ENCODE assay signal across 7 mouse cellular contexts in the genomic region with DNA sequence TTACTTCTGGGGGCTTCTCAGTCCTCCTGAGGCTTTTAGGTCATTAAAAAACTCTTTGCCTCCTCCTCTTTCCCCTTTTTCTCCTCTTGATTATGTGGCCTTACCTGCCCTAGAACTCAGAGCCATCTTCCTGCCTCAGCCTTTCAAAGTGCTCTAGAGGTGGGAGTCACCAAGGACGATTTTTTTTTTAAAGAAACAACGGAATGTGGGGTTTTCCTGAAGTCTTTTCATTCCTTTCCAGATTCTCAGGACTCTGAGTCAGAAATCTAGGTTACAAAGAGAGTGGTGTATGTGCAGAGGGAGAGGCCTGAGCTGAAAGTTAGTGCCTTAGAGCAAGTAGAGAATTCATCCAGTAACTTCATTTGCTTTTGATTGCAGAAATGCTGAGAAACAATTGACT. TPM values are rescaled to one million over a fixed set of nuclear protein-coding genes. Genes with fewer than 3 reads are reported as not detected.
A peak's percentile ranks its signal among the peaks of the same experiment; 100 is the strongest.
DNase-seq lines count a peak whose midpoint lies in the region; ATAC-seq and TF ChIP-seq lines count a peak whose summit lies in the region.

No protein-coding gene starts in this region.

- no peak for TF ChIP-seq CTCF in spleen, adult 2 months (IDR thresholded peaks at IDR 0.05; ENCODE audit: extremely low read depth, insufficient read depth, insufficient read length, insufficient replicate concordance)
- no peak for TF ChIP-seq CTCF in stomach, postnatal 0 days (IDR thresholded peaks at IDR 0.05; ENCODE audit: low read depth)

- no peak for ATAC-seq in liver, embryonic 11.5 days (replicated peaks; ENCODE audit: low FRiP score)
- no peak for ATAC-seq in stomach, postnatal 0 days (ENCODE audit: low FRiP score, low TSS enrichment)

- TF ChIP-seq POLR2A in spleen, adult 2 months (IDR thresholded peaks at IDR 0.05; ENCODE audit: low read depth, low read length) = no peak

- DNase-seq in spleen, adult 2 months (ENCODE audit: low read depth in 1 of 2, low spot score in 2 of 2) = no peak
- no peak for DNase-seq in spleen, postnatal 4 days (ENCODE audit: low spot score in 2 of 2)
- no peak for DNase-seq in forebrain, embryonic 10.5 days (ENCODE audit: extremely low spot score, low spot score)
- DNase-seq in liver, embryonic 11.5 days (ENCODE audit: low spot score) = no peak
- DNase-seq in stomach, postnatal 0 days (ENCODE audit: low spot score) = no peak
- no peak for DNase-seq in gastrocnemius, adult 18-20 months (ENCODE audit: low spot score)
- DNase-seq in c-Kit-positive CD71-positive TER-119-positive erythroid progenitor cells, embryonic 14.5 days (ENCODE audit: low spot score) = no peak

- 33% methylated on average over 2 of the region's 2 CpGs for WGBS in spleen, adult 2 months
- WGBS in forebrain, embryonic 10.5 days = 63% methylated on average over 2 of the region's 2 CpGs
- WGBS in liver, embryonic 11.5 days = 60% methylated on average over 2 of the region's 2 CpGs
- 34% methylated on average over 2 of the region's 2 CpGs for WGBS in stomach, postnatal 0 days

- H3K4me1 ChIP-seq in spleen, adult 2 months (ENCODE audit: control insufficient read depth, insufficient read depth, insufficient read length) = peaks cover 3% of the 10 kb centered on the region; the same call in 1 of the 2 replicates
- H3K4me1 ChIP-seq in forebrain, embryonic 10.5 days = peaks cover 64% of the 10 kb centered on the region
- peaks cover 29% of the 10 kb centered on the region for H3K4me1 ChIP-seq in liver, embryonic 11.5 days (replicated peaks; ENCODE audit: control insufficient read depth, insufficient read depth, low read length)
- peaks cover 3% of the 10 kb centered on the region; the same call in 1 of the 2 replicates for H3K4me1 ChIP-seq in stomach, postnatal 0 days (replicated peaks; ENCODE audit: control insufficient read depth, insufficient read depth)

- H3K9me3 ChIP-seq in forebrain, embryonic 10.5 days = no peaks in the 10 kb centered on the region
- H3K9me3 ChIP-seq in liver, embryonic 11.5 days (ENCODE audit: control insufficient read depth, low read length) = no peaks in the 10 kb centered on the region
- H3K9me3 ChIP-seq in stomach, postnatal 0 days (ENCODE audit: control insufficient read depth, low read length) = no peaks in the 10 kb centered on the region

- no peaks in the 10 kb centered on the region for H3K27me3 ChIP-seq in spleen, adult 2 months (ENCODE audit: control insufficient read depth, insufficient read depth, low read length)
- no peaks in the 10 kb centered on the region for H3K27me3 ChIP-seq in forebrain, embryonic 10.5 days (ENCODE audit: poor library complexity, severe bottlenecking)
- H3K27me3 ChIP-seq in liver, embryonic 11.5 days (replicated peaks; ENCODE audit: control insufficient read depth, insufficient read depth, low read length) = no peaks in the 10 kb centered on the region
- no peaks in the 10 kb centered on the region for H3K27me3 ChIP-seq in stomach, postnatal 0 days (ENCODE audit: control insufficient read depth, insufficient read depth, low read length)

- no peak for TF ChIP-seq EP300 in stomach, postnatal 0 days (optimal IDR thresholded peaks at IDR 0.05)

- peak overlapping the region; percentile 96; the same call in 1 of the 2 replicates for H3K27ac ChIP-seq in spleen, adult 2 months (ENCODE audit: insufficient read depth, low read length)
- peak overlapping the region; percentile 99 for H3K27ac ChIP-seq in forebrain, embryonic 10.5 days
- H3K27ac ChIP-seq in liver, embryonic 11.5 days (ENCODE audit: low read depth, low read length) = peak overlapping the region; percentile 98
- H3K27ac ChIP-seq in stomach, postnatal 0 days (replicated peaks) = peak overlapping the region; percentile 100

- H3K36me3 ChIP-seq in spleen, adult 2 months (ENCODE audit: control insufficient read depth, insufficient read depth, low read length) = no peaks in the 10 kb centered on the region
- peaks cover 38% of the 10 kb centered on the region for H3K36me3 ChIP-seq in forebrain, embryonic 10.5 days (replicated peaks)
- H3K36me3 ChIP-seq in liver, embryonic 11.5 days (ENCODE audit: control insufficient read depth, insufficient read depth, low read length) = no peaks in the 10 kb centered on the region
- no peaks in the 10 kb centered on the region for H3K36me3 ChIP-seq in stomach, postnatal 0 days (ENCODE audit: control insufficient read depth, insufficient read depth, low read length)

- peak overlapping the region; percentile 76; the same call in 1 of the 2 replicates for H3K4me3 ChIP-seq in spleen, adult 2 months (ENCODE audit: extremely low read depth, insufficient read depth, insufficient read length)
- peak overlapping the region; percentile 79 for H3K4me3 ChIP-seq in forebrain, embryonic 10.5 days
- peak overlapping the region; percentile 79 for H3K4me3 ChIP-seq in liver, embryonic 11.5 days (ENCODE audit: low read depth, low read length)
- H3K4me3 ChIP-seq in stomach, postnatal 0 days (ENCODE audit: low read depth, low read length) = peak overlapping the region; percentile 72

- peak overlapping the region; percentile 97 for H3K4me2 ChIP-seq in liver, embryonic 11.5 days
- H3K4me2 ChIP-seq in stomach, postnatal 0 days (replicated peaks; ENCODE audit: low read depth) = peak overlapping the region; percentile 82

- peak overlapping the region; percentile 80 for H3K9ac ChIP-seq in liver, embryonic 11.5 days (ENCODE audit: low read depth, low read length)
- H3K9ac ChIP-seq in stomach, postnatal 0 days (ENCODE audit: low read length) = peak overlapping the region; percentile 84

RNA-seq across cellular contexts. Expression of a gene that starts 37.8 kb away (rescaled TPM):
- polyA plus RNA-seq in spleen, adult 2 months (2012; rRNA removed) = 89.8 and 96.9 TPM in 2 replicates
- polyA plus RNA-seq in forebrain, embryonic 10.5 days (2016; fragmentation: Nextera tagmentation; extraction: Ambion mirVana) = 95.7 and 96.0 TPM in 2 replicates
- polyA plus RNA-seq in liver, embryonic 11.5 days (2014; fragmentation: Nextera tagmentation; extraction: Ambion mirVana) = 66.2 and 66.3 TPM in 2 replicates
- 20.7 and 21.9 TPM in 2 replicates for polyA plus RNA-seq in stomach, postnatal 0 days (2015; fragmentation: Nextera tagmentation; extraction: Ambion mirVana)
- 10 to 100 TPM; 53.5 to 57.4 TPM for total RNA-seq in gastrocnemius, adult 18-20 months (2021)

RNA-seq across cellular contexts. Expression of a gene that starts 38.0 kb away (rescaled TPM):
- polyA plus RNA-seq in spleen, adult 2 months (2012; rRNA removed) = 2.5 and 2.8 TPM in 2 replicates
- 10.1 and 11.9 TPM in 2 replicates for polyA plus RNA-seq in forebrain, embryonic 10.5 days (2016; fragmentation: Nextera tagmentation; extraction: Ambion mirVana)
- 5.5 and 6.4 TPM in 2 replicates for polyA plus RNA-seq in liver, embryonic 11.5 days (2014; fragmentation: Nextera tagmentation; extraction: Ambion mirVana)
- 6.8 and 7.0 TPM in 2 replicates for polyA plus RNA-seq in stomach, postnatal 0 days (2015; fragmentation: Nextera tagmentation; extraction: Ambion mirVana)
- total RNA-seq in gastrocnemius, adult 18-20 months (2021) = 1 to 10 TPM; 4.0 to 4.3 TPM

RNA-seq across cellular contexts. Expression of a gene that starts 46.8 kb away (rescaled TPM):
- 24.5 and 27.4 TPM in 2 replicates for polyA plus RNA-seq in spleen, adult 2 months (2012; rRNA removed)
- polyA plus RNA-seq in forebrain, embryonic 10.5 days (2016; fragmentation: Nextera tagmentation; extraction: Ambion mirVana) = 3.9 TPM in 2 replicates
- polyA plus RNA-seq in liver, embryonic 11.5 days (2014; fragmentation: Nextera tagmentation; extraction: Ambion mirVana) = 2.4 and 3.9 TPM in 2 replicates
- polyA plus RNA-seq in stomach, postnatal 0 days (2015; fragmentation: Nextera tagmentation; extraction: Ambion mirVana) = 0.99 and 1.2 TPM in 2 replicates
- total RNA-seq in gastrocnemius, adult 18-20 months (2021) = 1 to 10 TPM; 1.5 to 2.3 TPM
